Mouse (Mus musculus): ENCODE measurements around the gene 1110051M20Rik.

DNA sequence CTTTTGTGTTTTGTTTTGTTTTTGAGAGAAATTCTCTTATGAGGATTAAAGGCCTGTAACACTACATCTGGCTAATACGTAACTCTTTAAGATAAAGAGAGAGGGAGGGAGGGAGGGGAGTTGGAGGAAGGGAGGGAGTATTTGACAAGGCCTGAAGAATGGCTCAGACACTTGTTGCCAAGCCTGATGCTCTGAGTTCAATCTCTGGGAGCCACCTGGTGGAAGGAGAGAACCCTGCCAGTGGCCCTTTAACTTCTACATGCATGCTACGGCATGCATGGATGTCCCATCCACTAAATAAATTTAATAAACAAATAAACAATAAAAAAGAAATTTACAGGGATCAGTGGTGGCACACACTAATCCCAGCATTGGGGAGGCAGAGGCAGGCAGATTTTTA, 142.7 kb downstream of the 1110051M20Rik start:
- TF ChIP-seq CTCF (IDR thresholded peaks at IDR 0.05) (peak; percentile 22), EP300 (IDR thresholded peaks at IDR 0.05) (no peak)

Measured in lung, postnatal 0 days (tissue).